Mouse (Mus musculus): ENCODE data around the gene Slx. TPM values are rescaled to one million over a fixed set of nuclear protein-coding genes. Genes with fewer than 3 reads are reported as not detected.
"Not testable (repeated sequence)": the region's sequence is repeated elsewhere in the genome, so short reads cannot be mapped to it uniquely, and the experiment has no call there.

Gene Slx
- total RNA-seq (2021) = not detected
- long read RNA-seq, experiment 1 = 0 reads
- long read RNA-seq, experiment 2 = 0 reads

- DNase-seq; intact Hi-C loops (cut with DNase I): not testable (repeated sequence)
These were observed at the start of gene Slx for GRCm38 (mm10) chrX:26545465-26545864. Slx (minus strand) TSS chrX:26545565.

Small RNA genes lying within 50 kb of the gene (microRNA-seq; reads per million reads assigned to microRNA genes)
- gene Gm27341 = 0 reads per million in 2 experiments

Other genes with a start within 250 kb of the Slx start
- not detected for gene Gm2030, start 235.5 kb downstream of the Slx start, total RNA-seq (2021)
- gene Gm14525, start 157.1 kb upstream of the Slx start, total RNA-seq (2021) = not detected

Measured in heart, postnatal 14 days (tissue).